Mouse (Mus musculus) MEL (cell line): ENCODE measurements around the gene Sarm1.

Experiments
- CTCF ChIP-seq, 3 experiments: IDR thresholded peaks in 2 of 3; conservative IDR thresholded peaks in 1 of 3; 2 replicates each; pipeline ENCODE4 v1.5.1; 2011 to 2012; ENCODE audit warnings: low read length in 3 of 3, low read depth in 2 of 3, mild to moderate bottlenecking in 2 of 3, improper control_type of control experiment in 1 of 3, inconsistent platforms in 1 of 3, mixed read lengths in 1 of 3, moderate library complexity in 1 of 3; ENCODE audit not compliant: control insufficient read depth in 1 of 3, insufficient read depth in 1 of 3, poor library complexity in 1 of 3, severe bottlenecking in 1 of 3
- EP300 ChIP-seq, 2 experiments: IDR thresholded peaks; 2 replicates each; pipeline ENCODE4 v1.6.1; 2011; ENCODE audit warnings: improper control_type of control experiment in 2 of 2, low read length in 2 of 2, low read depth in 1 of 2, mild to moderate bottlenecking in 1 of 2
- GABPA ChIP-seq: IDR thresholded peaks from 2 replicates; pipeline ENCODE4 v1.6.1; 2012; ENCODE audit warnings: low read depth, mild to moderate bottlenecking, inconsistent platforms, low read length, improper control_type of control experiment, moderate library complexity
- GATA1 ChIP-seq: IDR thresholded peaks from 2 replicates; pipeline ENCODE4 v1.6.1; 2011; ENCODE audit warnings: low read depth, low read length, improper control_type of control experiment
- KAT2A ChIP-seq: conservative IDR thresholded peaks from 2 replicates; pipeline ENCODE4 v1.6.1; 2012; ENCODE audit warnings: low read depth, low read length, improper control_type of control experiment, inconsistent platforms
- MAFK ChIP-seq: IDR thresholded peaks from 2 replicates; pipeline ENCODE4 v1.6.1; 2011; ENCODE audit warnings: low read depth, mild to moderate bottlenecking, low read length, improper control_type of control experiment, borderline replicate concordance
- MAX ChIP-seq: IDR thresholded peaks from 2 replicates; pipeline ENCODE4 v1.6.1; 2011; ENCODE audit warnings: low read length, improper control_type of control experiment
- MYB ChIP-seq: IDR thresholded peaks from 2 replicates; pipeline ENCODE4 v1.6.1; 2011; ENCODE audit warnings: mild to moderate bottlenecking, low read depth, low read length, improper control_type of control experiment
- MYC ChIP-seq: IDR thresholded peaks from 2 replicates; pipeline ENCODE4 v1.6.1; 2011; ENCODE audit warnings: low read depth, mild to moderate bottlenecking, low read length, improper control_type of control experiment, moderate library complexity
- POLR2A ChIP-seq, 2 experiments: IDR thresholded peaks; 2 replicates each; pipeline ENCODE4 v1.6.1; 2011 to 2012; ENCODE audit warnings: low read length in 2 of 2, mild to moderate bottlenecking in 2 of 2, control low read depth in 1 of 2, improper control_type of control experiment in 1 of 2, low read depth in 1 of 2, moderate library complexity in 1 of 2; ENCODE audit not compliant: control insufficient read depth in 1 of 2, insufficient read depth in 1 of 2, poor library complexity in 1 of 2
- POLR2AphosphoS5 ChIP-seq: IDR thresholded peaks from 2 replicates; pipeline ENCODE4 v1.6.1; 2012; ENCODE audit warnings: low read depth, borderline replicate concordance, mild to moderate bottlenecking, inconsistent platforms, low read length, moderate library complexity, mixed read lengths
- SIN3A ChIP-seq: IDR thresholded peaks from 2 replicates; pipeline ENCODE4 v1.6.1; 2012; ENCODE audit warnings: low read length, improper control_type of control experiment, inconsistent platforms
- ZNF384 ChIP-seq: IDR thresholded peaks from 2 replicates; pipeline ENCODE4 v1.6.1; 2012; ENCODE audit warnings: low read depth, mild to moderate bottlenecking, inconsistent platforms, low read length, improper control_type of control experiment

- no peak for TF ChIP-seq EP300 (IDR thresholded peaks at IDR 0.05; ENCODE audit: low read depth in 1 of 2, low read length in 2 of 2)
- no peak for TF ChIP-seq GABPA
- no peak for TF ChIP-seq GATA1
- no peak for TF ChIP-seq CTCF (IDR thresholded peaks at IDR 0.05 in 2 of 3, conservative IDR thresholded peaks at IDR 0.05 in 1 of 3; ENCODE audit: control insufficient read depth in 1 of 3, insufficient read depth in 1 of 3, low read depth in 2 of 3, low read length in 3 of 3, poor library complexity in 1 of 3, severe bottlenecking in 1 of 3)
- TF ChIP-seq ZNF384, result no peak
- no peak for TF ChIP-seq SIN3A
- TF ChIP-seq POLR2AphosphoS5, result no peak
- TF ChIP-seq MAX, result no peak
- TF ChIP-seq MAFK, result no peak
- TF ChIP-seq KAT2A, result no peak
- 0 out of 4 replicates have a peak, but pooled peaks of 1 of the 2 experiments have one; percentile 27 for TF ChIP-seq POLR2A (IDR thresholded peaks at IDR 0.05; ENCODE audit: control insufficient read depth in 1 of 2, insufficient read depth in 1 of 2, low read depth in 1 of 2, low read length in 2 of 2, poor library complexity in 1 of 2)
- TF ChIP-seq MYB, result no peak
- no peak for TF ChIP-seq MYC
These were observed 1.4 kb upstream of the Sarm1 start, which contains the start of gene Vtn for GRCm38 (mm10) chr11:78499004-78499403.
